Mouse (Mus musculus) stomach, postnatal 0 days (tissue): ENCODE results near the gene Arl2bp. TPM values are rescaled to one million over a fixed set of nuclear protein-coding genes. Genes with fewer than 3 reads are reported as not detected.
A peak's percentile ranks its signal among the peaks of the same experiment; 100 is the strongest.

ENCODE experiments used
- ATAC-seq: fragments of 200-750 bp; cut with Nextera tagmentation; 2 replicates; pipeline ENCODE4 v1.8.0; 2017; ENCODE audit not compliant: low FRiP score, low TSS enrichment
- DNase-seq: peaks from one replicate; pipeline ENCODE4 v3.0.0-alpha.2; 2016; ENCODE audit warnings: low spot score
- H3K27ac ChIP-seq: fragments of 300-500 bp; sonication (generic); replicated peaks from 2 replicates; pipeline ENCODE4 v1.5.1; 2014; ENCODE audit warnings: mild to moderate bottlenecking, control low read depth
- H3K27me3 ChIP-seq: fragments of 300-500 bp; sonication (generic); 2 replicates; pipeline ENCODE4 v1.6.1; 2014; ENCODE audit warnings: low read length; ENCODE audit not compliant: control insufficient read depth, insufficient read depth
- H3K36me3 ChIP-seq: fragments of 300-500 bp; sonication (generic); 2 replicates; pipeline ENCODE4 v1.6.1; 2014; ENCODE audit warnings: low read length, mixed read lengths; ENCODE audit not compliant: control insufficient read depth, insufficient read depth
- H3K4me1 ChIP-seq: fragments of 300-500 bp; sonication (generic); replicated peaks from 2 replicates; pipeline ENCODE4 v1.6.1; 2014; ENCODE audit warnings: antibody characterized with exemption; ENCODE audit not compliant: control insufficient read depth, insufficient read depth
- H3K4me2 ChIP-seq: fragments of 300-500 bp; sonication (generic); replicated peaks from 2 replicates; pipeline ENCODE4 v1.6.1; 2014; ENCODE audit warnings: low read depth, mild to moderate bottlenecking, control low read depth, moderate library complexity
- H3K4me3 ChIP-seq: fragments of 300-500 bp; sonication (generic); 2 replicates; pipeline ENCODE4 v1.5.1; 2014; ENCODE audit warnings: low read depth, low read length, control low read depth
- H3K9ac ChIP-seq: fragments of 300-500 bp; sonication (generic); 2 replicates; pipeline ENCODE4 v1.6.1; 2014; ENCODE audit warnings: mild to moderate bottlenecking, low read length, control low read depth, mixed read lengths
- H3K9me3 ChIP-seq: fragments of 300-500 bp; sonication (generic); 2 replicates; pipeline ENCODE4 v1.6.1; 2016; ENCODE audit warnings: low read length; ENCODE audit not compliant: control insufficient read depth
- CTCF ChIP-seq: IDR thresholded peaks from 2 replicates; pipeline ENCODE4 v1.5.1; 2016; ENCODE audit warnings: antibody characterized with exemption, low read depth, mild to moderate bottlenecking, moderate library complexity
- EP300 ChIP-seq: optimal IDR thresholded peaks from 2 replicates; pipeline ENCODE3; 2016; ENCODE audit warnings: antibody characterized with exemption
- WGBS: fragments of 180-500 bp; shearing (Covaris S2); extraction: QIAGEN DNeasy Blood & Tissue Kit; methylation state at CpG from one replicate; pipeline ENCODE4 v1.1.7; 2014; 5-methylcytosine and 5-hydroxymethylcytosine counted together
- polyA plus RNA-seq: library from polyadenylated mRNA; unstranded; fragments of >200 nt; fragmentation: Nextera tagmentation; extraction: Ambion mirVana; gene quantifications from 2 replicates; pipeline ENCODE4 v1.2.1, GENCODE M21; 2015

Gene Arl2bp
- polyA plus RNA-seq, 1 experiment from 2014 or later, result 91.2 TPM

DNA sequence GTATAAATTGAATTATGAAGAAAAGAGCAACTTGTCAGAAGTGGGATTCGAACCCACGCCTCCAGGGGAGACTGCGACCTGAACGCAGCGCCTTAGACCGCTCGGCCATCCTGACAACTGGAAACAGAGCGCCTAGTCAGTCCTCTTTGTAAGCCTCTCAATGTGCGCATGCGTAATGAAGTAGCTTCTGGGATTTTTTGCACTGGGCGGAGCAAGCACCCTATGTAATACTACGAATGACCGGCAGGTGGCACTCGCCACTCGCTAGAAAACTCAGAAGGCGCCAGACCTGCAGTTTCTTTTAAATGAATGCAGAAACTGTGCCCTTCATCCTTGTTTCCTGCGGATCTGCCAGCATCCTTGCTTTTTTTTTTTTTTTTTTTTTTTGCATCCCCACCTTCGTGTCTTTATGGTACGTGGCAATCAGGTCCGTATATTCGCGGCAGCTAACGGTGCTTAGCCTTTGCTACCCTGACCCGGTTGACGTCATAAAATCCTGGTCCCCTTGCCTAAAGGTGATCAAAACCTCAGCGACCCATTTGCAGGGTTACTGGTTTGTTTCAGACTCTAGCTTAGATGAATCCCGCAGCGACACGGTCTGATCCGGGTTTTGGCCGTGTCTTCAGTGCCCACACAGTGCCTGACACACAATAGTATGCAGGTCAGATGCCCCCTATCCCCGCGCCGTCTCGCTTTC is 37.7 kb downstream of the Arl2bp start:
- H3K27me3 ChIP-seq, result no peaks in the 10 kb centered on the region
- H3K9me3 ChIP-seq, result no peaks in the 10 kb centered on the region
- DNase-seq, result peak; percentile 96
- peak overlapping the region; percentile 33 for H3K4me3 ChIP-seq
- peak overlapping the region; percentile 56 for H3K4me2 ChIP-seq
- WGBS, result under 1% methylated on average over 35 of the region's 35 CpGs
- peak overlapping the region; percentile 28; the same call in 1 of the 2 replicates for H3K9ac ChIP-seq
- H3K27ac ChIP-seq, result no peak overlapping the region
- H3K36me3 ChIP-seq, result no peaks in the 10 kb centered on the region
- ATAC-seq, result peak; percentile 88
- no peaks in the 10 kb centered on the region for H3K4me1 ChIP-seq
- peak; percentile 94 for TF ChIP-seq CTCF
- no peak for TF ChIP-seq EP300

DNA sequence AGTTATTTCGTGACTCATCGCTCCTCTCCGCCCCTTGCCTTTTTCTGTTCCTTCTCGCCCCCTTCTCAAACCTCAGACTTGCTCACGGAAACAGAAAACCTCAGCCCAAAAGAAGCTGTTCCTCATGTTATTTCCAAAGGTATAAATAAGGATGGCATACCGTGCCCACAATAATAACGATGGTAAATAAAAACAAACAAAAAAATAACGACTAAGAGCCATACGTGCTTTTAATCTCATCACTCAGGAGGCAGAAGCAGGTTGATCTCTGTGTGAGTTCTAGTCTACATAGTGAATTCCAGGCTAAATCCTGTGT is 38.2 kb downstream of the Arl2bp start:
- WGBS, result 16% methylated on average over 9 of the region's 9 CpGs
- no peak for ATAC-seq

DNA sequence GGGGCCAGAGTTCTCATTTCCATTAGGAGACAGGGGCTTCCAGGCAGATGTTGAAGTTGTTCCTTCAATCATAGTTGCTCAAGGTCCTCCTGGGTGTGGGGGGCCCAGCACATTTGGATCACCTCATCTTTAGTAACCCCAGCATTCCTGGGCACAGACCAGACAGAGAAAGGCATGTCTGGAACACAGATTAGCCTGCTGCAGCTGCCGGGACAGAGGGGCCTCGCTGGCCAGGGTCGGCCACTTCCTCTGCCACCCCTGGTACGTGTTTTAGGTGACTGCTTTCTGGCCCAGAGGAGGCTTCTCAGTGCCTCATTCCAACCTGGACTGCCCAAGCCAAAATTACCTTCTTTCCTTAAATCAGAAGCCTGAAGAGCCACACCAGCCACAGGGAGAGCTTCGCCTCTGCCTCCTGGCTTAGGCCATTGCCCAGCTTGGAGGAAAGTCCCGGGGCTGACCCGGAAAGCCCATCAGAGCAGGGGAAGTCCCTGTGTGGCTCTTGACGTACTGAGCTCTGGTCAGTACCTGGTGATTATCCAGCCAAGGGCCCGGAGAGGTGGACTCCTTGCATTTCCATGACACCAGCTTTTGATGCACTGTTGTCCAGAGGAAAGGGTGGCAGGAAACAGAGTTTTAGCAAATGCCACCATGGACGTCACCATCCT is 39.3 kb downstream of the Arl2bp start:
- no peak overlapping the region for H3K4me2 ChIP-seq
- no peaks in the 10 kb centered on the region for H3K9me3 ChIP-seq
- no peaks in the 10 kb centered on the region for H3K27me3 ChIP-seq
- TF ChIP-seq CTCF, result no peak
- no peak for TF ChIP-seq EP300
- no peaks in the 10 kb centered on the region for H3K36me3 ChIP-seq
- H3K9ac ChIP-seq, result no peak overlapping the region
- no peak overlapping the region for H3K4me3 ChIP-seq
- no peak overlapping the region for H3K27ac ChIP-seq
- DNase-seq (no peak), ATAC-seq (no peak)
- WGBS, result 78% methylated on average over 10 of the region's 10 CpGs
- no peaks in the 10 kb centered on the region for H3K4me1 ChIP-seq

More for the DNA sequence above, 38.2 kb downstream of the Arl2bp start:
- no peaks in the 10 kb centered on the region for H3K4me1 ChIP-seq
- TF ChIP-seq CTCF (no peak), EP300 (no peak)
- H3K27me3 ChIP-seq, result no peaks in the 10 kb centered on the region
- DNase-seq, result no peak
- peak overlapping the region; percentile 33; the same call in 1 of the 2 replicates for H3K4me3 ChIP-seq
- peak overlapping the region; percentile 28; the same call in 1 of the 2 replicates for H3K9ac ChIP-seq
- H3K9me3 ChIP-seq, result no peaks in the 10 kb centered on the region
- no peaks in the 10 kb centered on the region for H3K36me3 ChIP-seq
- peak overlapping the region; percentile 55 for H3K4me2 ChIP-seq
- H3K27ac ChIP-seq, result no peak overlapping the region

DNA sequence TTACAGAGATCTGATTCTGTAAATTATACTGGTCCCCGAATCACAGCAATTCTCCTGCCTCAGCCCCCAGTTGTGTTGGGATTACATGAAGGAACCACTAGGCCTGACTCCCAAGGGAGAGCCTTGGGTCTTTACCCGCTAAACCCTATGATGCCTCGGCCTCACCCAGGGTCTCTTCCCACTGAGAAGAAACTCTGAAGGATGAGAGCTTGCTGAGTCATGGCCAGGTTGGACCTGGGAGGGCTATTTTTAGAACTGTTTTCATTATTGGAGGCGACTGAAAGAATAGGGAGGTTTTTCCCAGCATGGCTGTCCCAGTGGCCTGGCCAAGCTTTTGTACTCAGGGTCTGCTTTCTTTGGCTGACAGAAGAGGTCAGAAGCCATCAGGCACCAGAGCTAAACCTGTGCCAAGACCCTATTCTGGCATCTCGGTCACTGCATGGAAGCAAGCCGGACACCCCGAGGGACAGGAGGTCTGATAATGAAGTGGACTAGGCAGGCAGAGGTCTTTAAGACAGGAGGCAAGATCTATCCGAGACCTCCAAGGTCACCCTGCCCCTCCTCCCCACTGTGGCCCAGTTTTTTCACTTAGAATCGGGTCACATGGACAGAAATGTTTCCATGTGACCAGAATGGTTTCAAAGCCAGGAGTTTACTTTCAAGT is 40.5 kb downstream of the Arl2bp start:
- Histone ChIP-seq H3K9me3 (no peaks in the 10 kb centered on the region), H3K27ac (no peak overlapping the region), H3K27me3 (no peaks in the 10 kb centered on the region), H3K4me2 (no peak overlapping the region), H3K9ac (no peak overlapping the region), H3K4me1 (no peaks in the 10 kb centered on the region), H3K36me3 (no peaks in the 10 kb centered on the region), H3K4me3 (no peak overlapping the region)
- WGBS, result 64% methylated on average over 9 of the region's 9 CpGs
- DNase-seq, result no peak
- TF ChIP-seq EP300, result no peak
- TF ChIP-seq CTCF, result no peak
- ATAC-seq, result no peak

DNA sequence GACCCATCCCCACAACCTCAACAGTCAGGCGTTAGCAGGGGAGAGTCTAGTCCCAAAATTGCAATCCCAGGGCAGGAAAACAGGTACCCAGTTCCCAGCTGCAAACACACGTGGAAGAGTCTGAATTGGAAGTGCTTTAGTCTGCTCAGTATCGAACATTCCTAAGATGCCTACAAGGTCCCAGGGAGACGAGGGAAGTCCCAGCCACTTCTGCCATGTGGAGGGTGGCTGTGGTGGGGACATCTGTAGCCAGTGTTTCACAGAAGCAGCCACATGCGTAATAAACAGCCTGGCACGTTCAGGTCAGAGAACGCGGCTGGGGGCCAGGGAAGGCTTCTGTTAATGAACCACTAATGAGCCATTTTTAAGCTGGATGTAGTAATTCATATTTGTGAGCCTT is 43.9 kb downstream of the Arl2bp start:
- Histone ChIP-seq H3K27ac (no peak overlapping the region), H3K9me3 (no peaks in the 10 kb centered on the region), H3K4me1 (no peaks in the 10 kb centered on the region), H3K4me3 (no peak overlapping the region), H3K36me3 (no peaks in the 10 kb centered on the region), H3K9ac (no peak overlapping the region), H3K27me3 (no peaks in the 10 kb centered on the region), H3K4me2 (no peak overlapping the region)
- no peak for ATAC-seq
- no peak for TF ChIP-seq EP300
- TF ChIP-seq CTCF, result no peak
- no peak for DNase-seq
- WGBS, result 61% methylated on average over 8 of the region's 8 CpGs
